Mouse (Mus musculus) forebrain, embryonic 16.5 days (tissue): ENCODE results near the gene Banp. TPM values are rescaled to one million over a fixed set of nuclear protein-coding genes. Genes with fewer than 3 reads are reported as not detected.

Experiments
- ATAC-seq: fragments of 200-750 bp; cut with Nextera tagmentation; 2 replicates; pipeline ENCODE4 v1.8.0; 2017; ENCODE audit warnings: mild to moderate bottlenecking, moderate library complexity
- H3K27ac ChIP-seq: fragments of 300-500 bp; sonication (generic); 2 replicates; pipeline ENCODE4 v1.5.1; 2014; ENCODE audit warnings: low read length, control low read depth
- H3K27me3 ChIP-seq: fragments of 300-500 bp; sonication (generic); replicated peaks from 2 replicates; pipeline ENCODE4 v1.6.1; 2014; ENCODE audit warnings: low read length; ENCODE audit not compliant: control insufficient read depth, insufficient read depth
- H3K36me3 ChIP-seq: fragments of 300-500 bp; sonication (generic); 2 replicates; pipeline ENCODE4 v1.6.1; 2014; ENCODE audit not compliant: control insufficient read depth, insufficient read depth
- H3K4me1 ChIP-seq: fragments of 300-500 bp; sonication (generic); replicated peaks from 2 replicates; pipeline ENCODE4 v1.6.1; 2014; ENCODE audit warnings: low read length; ENCODE audit not compliant: control insufficient read depth, insufficient read depth
- H3K4me2 ChIP-seq: fragments of 300-500 bp; sonication (generic); 2 replicates; pipeline ENCODE4 v1.6.1; 2014; ENCODE audit warnings: mild to moderate bottlenecking, low read length, control low read depth
- H3K4me3 ChIP-seq: fragments of 300-500 bp; sonication (generic); replicated peaks from 2 replicates; pipeline ENCODE4 v1.5.1; 2014; ENCODE audit warnings: mild to moderate bottlenecking, low read length, control low read depth
- H3K9ac ChIP-seq: fragments of 300-500 bp; sonication (generic); replicated peaks from 2 replicates; pipeline ENCODE4 v1.6.1; 2014; ENCODE audit warnings: low read depth, low read length, control low read depth
- H3K9me3 ChIP-seq: fragments of 300-500 bp; sonication (generic); 2 replicates; pipeline ENCODE4 v1.6.1; 2016; ENCODE audit warnings: low read length; ENCODE audit not compliant: control insufficient read depth
- WGBS: fragments of 180-500 bp; shearing (Covaris S2); extraction: QIAGEN DNeasy Blood & Tissue Kit; methylation state at CpG from one replicate; pipeline ENCODE4 v1.1.7; 2014; 5-methylcytosine and 5-hydroxymethylcytosine counted together
- polyA plus RNA-seq: library from polyadenylated mRNA; unstranded; fragments of >200 nt; fragmentation: Nextera tagmentation; extraction: Ambion mirVana; gene quantifications from 2 replicates; pipeline ENCODE4 v1.2.1, GENCODE M21; 2015

The Banp gene
- polyA plus RNA-seq, 1 experiment from 2014 or later, result 68.4 TPM

DNA sequence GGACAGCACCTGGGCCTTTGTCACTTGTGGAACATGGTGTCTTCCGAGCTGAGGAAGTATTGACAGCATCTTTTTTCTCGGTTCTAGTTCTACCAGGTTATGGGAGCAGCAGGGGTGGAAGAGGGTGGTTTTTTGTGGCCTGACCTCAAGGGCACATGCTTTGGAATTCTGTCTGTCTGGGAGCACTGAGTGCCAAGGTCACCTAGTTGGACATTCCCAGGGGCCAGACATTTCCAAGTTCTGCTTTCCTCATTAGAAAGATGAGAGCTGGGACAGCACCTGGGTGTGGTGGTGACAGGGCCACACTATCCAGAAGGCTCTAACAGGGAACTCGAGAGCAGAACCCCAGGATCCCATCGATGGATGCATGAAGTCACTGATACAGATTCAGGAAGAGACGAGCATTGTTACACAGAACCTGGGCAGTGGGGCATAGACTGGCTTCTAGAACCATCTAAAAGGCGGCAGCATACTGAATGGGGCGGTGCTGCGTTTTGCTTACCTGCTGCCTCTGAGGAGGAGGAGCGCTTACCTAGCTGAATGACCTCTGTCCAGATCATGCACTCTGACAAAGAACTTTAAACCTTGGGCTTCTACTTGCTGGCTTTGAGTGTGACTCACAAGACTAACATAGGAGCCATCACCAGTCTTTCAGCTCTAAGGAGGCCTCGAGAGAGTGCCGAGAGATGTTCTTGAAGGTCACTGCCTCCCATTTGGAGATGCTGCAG, 31.4 kb downstream of the Banp start:
- Histone ChIP-seq H3K36me3 (peaks cover 4% of the 10 kb centered on the region), H3K4me2 (no peak overlapping the region), H3K9me3 (no peaks in the 10 kb centered on the region), H3K9ac (no peak overlapping the region), H3K27ac (no peak overlapping the region), H3K4me3 (no peak overlapping the region), H3K27me3 (no peaks in the 10 kb centered on the region), H3K4me1 (peaks cover 3% of the 10 kb centered on the region)
- 91% methylated on average over 11 of the region's 11 CpGs for WGBS
- ATAC-seq, result no peak

DNA sequence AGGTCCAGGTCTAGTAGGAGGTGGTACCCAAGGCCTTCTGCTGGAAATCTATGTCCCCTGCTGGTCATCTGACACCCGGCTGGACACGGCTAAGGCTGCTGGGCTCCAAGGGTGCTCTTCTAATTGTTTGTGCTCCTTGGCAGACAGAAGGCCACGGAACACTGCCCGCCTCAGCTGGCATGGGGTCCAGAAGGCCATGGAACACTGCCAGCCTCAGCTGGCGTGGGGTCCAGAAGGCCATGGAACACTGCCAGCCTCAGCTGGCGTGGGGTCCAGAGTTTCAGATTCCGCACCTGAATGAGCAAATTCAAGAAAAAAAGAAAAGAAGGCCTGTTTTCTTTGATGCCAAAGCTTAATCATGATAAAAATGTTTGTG, 32.0 kb downstream of the Banp start:
- Histone ChIP-seq H3K9ac (no peak overlapping the region), H3K36me3 (peaks cover 6% of the 10 kb centered on the region), H3K27ac (no peak overlapping the region), H3K4me1 (peaks cover 3% of the 10 kb centered on the region), H3K9me3 (no peaks in the 10 kb centered on the region), H3K4me2 (no peak overlapping the region), H3K27me3 (no peaks in the 10 kb centered on the region), H3K4me3 (no peak overlapping the region)
- 49% methylated on average over 7 of the region's 7 CpGs for WGBS
- ATAC-seq, result no peak

DNA sequence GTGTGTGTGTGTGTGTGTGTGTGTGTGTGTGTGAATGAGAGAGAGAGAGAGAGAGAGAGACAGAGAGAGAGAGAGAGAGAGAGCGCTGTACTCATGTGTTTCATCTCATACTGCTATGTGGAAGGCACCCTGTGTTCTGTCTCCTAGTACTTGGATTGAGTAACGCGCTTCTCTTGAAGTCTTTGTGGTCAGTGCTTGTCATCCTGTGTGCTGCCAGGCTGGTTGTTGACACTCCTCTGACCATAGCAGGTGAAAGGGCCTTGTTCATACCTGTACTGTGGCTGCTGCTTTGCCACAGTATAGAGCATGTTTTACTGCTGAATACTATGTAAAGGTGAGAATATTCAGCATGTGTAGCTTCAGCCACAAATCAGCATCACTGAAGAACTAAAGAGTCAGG, 36.1 kb downstream of the Banp start:
- Histone ChIP-seq H3K4me3 (no peak overlapping the region), H3K4me2 (no peak overlapping the region), H3K9me3 (no peaks in the 10 kb centered on the region), H3K27ac (no peak overlapping the region), H3K27me3 (no peaks in the 10 kb centered on the region), H3K36me3 (peaks cover 3% of the 10 kb centered on the region; the same call in 1 of the 2 replicates), H3K9ac (no peak overlapping the region), H3K4me1 (peaks cover 3% of the 10 kb centered on the region)
- no peak for ATAC-seq
- WGBS, result 97% methylated on average over 3 of the region's 3 CpGs

DNA sequence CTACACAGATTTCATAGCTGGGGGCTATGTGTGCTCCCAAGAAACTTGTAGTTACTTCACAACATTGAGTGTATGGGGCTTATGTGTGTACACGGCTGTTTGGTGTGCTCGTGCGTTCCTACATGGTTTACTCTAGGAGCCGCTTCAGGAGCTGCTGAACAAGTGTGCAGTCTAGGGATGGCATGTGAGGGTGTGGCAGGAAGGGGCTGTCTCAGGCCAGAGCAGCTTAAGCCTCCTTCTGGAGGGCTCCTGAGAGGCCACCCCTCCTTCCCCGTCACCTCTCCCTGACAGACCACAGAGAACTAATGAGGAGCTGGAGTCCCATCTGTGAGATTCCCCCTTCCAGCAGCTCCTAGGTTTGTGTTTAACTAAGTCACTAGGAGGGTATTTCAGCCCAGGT, 38.3 kb downstream of the Banp start:
- Histone ChIP-seq H3K27ac (no peak overlapping the region), H3K9ac (no peak overlapping the region), H3K9me3 (no peaks in the 10 kb centered on the region), H3K4me1 (no peaks in the 10 kb centered on the region), H3K36me3 (peaks cover 8% of the 10 kb centered on the region), H3K27me3 (no peaks in the 10 kb centered on the region), H3K4me3 (no peak overlapping the region), H3K4me2 (no peak overlapping the region)
- WGBS, result 92% methylated on average over 5 of the region's 5 CpGs
- ATAC-seq, result no peak

DNA sequence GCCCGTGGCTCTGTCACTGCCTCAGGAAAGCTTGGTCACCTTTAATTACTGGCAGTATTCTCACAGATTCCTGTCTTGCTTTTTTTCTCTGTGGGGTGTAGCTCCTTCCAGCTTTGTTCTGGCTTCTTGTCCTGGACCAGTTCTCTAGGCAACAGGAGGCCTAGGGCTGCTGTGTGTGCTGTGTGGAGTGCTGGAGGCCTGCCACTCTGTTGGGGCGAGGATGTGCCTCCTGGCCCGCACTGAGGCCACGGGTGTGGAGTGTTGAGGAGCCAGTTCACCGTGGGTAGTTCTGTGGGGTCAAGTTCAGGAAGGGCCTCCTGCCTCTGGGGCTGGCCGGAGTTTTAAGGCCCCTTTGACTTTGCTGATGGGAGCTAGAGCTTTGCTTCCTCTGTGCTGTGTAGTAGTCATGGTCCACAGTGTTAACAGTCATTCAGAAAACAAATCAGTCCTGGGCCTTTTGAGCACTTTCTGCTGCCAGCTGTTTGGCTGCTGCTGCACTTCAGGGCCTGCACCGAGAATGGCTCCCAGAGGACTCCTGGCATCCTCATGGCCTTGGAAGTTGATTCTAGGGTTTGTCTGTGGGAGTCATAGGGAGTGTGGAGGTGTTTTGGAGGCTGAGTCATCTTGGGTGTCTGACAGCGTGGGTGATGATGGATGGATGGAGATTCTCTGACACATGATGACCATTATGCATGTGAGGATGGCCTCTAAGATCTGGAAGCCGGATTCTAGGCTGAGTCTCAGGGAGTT, 41.1 kb downstream of the Banp start:
- H3K4me1 ChIP-seq, result peaks cover 10% of the 10 kb centered on the region
- H3K36me3 ChIP-seq, result peaks cover 8% of the 10 kb centered on the region
- WGBS, result 79% methylated on average over 9 of the region's 9 CpGs
- no peak for ATAC-seq
- H3K4me3 ChIP-seq, result no peak overlapping the region
- H3K9ac ChIP-seq, result no peak overlapping the region
- no peaks in the 10 kb centered on the region for H3K9me3 ChIP-seq
- H3K27me3 ChIP-seq, result no peaks in the 10 kb centered on the region
- H3K4me2 ChIP-seq, result no peak overlapping the region
- H3K27ac ChIP-seq, result no peak overlapping the region

DNA sequence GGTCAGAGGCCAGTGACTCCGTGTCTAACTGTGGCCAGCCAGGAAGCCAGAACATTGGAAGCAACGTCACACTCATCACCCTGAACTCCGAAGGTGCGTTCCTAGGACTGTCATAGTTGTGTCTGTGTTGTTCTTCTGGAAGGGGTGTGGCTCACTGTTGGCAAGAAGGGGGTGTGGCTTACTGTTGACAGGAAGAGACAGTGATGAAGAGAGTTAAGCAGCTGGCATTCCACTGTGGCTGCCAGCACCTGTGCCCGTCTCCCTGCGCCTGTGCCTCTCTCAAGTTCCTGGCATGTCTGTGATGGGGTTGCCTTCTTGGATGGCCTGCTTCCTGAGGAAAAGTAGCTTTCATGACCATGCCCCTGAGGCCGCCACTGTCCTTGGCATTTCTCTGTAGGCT, 42.1 kb downstream of the Banp start:
- Histone ChIP-seq H3K36me3 (peaks cover 6% of the 10 kb centered on the region), H3K4me1 (peaks cover 10% of the 10 kb centered on the region), H3K27me3 (no peaks in the 10 kb centered on the region), H3K4me2 (no peak overlapping the region), H3K4me3 (no peak overlapping the region), H3K9ac (no peak overlapping the region), H3K27ac (no peak overlapping the region), H3K9me3 (no peaks in the 10 kb centered on the region)
- no peak for ATAC-seq
- 87% methylated on average over 7 of the region's 7 CpGs for WGBS

DNA sequence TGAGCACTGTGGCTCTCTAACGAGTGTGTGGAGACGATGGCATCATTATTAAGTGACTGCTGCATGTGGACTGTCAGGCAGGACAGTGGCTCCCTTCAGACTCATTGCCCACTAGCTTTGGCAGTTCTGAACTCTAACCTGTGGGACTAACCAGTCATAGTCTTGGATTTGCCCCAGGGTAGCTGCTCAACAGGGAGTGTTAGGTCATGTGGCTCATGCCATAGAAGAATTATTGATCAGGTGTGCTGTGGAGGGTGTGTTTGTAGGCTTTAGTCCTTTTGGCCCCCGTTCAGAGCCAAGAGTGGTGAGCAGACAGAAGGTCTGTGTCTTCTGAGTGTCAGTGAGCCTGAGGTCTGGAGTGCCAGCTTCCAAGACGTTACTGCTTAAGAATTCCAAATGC, 43.4 kb downstream of the Banp start:
- peaks cover 16% of the 10 kb centered on the region for H3K36me3 ChIP-seq
- no peak overlapping the region for H3K4me2 ChIP-seq
- no peak overlapping the region for H3K9ac ChIP-seq
- ATAC-seq, result no peak
- 78% methylated on average over 4 of the region's 4 CpGs for WGBS
- peaks cover 10% of the 10 kb centered on the region for H3K4me1 ChIP-seq
- no peaks in the 10 kb centered on the region for H3K9me3 ChIP-seq
- H3K4me3 ChIP-seq, result no peak overlapping the region
- H3K27me3 ChIP-seq, result no peaks in the 10 kb centered on the region
- H3K27ac ChIP-seq, result no peak overlapping the region

DNA sequence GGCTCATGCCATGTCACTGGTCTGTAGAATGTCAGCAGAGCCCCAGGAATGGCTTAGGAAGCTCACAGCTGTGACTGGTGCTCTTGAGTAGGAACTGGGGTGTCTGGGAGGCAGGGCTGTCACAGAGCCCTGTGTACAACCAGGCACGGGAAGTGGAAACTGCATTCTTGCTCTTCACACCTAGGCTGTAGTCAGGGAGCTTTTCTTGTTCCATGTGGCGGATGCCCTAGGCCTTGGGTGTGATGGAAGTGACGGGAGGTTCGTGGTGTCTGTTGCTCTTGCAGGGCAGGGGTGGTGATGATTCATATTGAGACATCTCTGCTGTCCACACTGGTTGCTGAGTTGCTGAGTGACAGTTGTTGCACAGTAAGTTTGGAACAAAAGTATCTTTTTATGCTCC, 45.6 kb downstream of the Banp start:
- Histone ChIP-seq H3K9ac (no peak overlapping the region), H3K4me1 (peaks cover 10% of the 10 kb centered on the region), H3K27me3 (no peaks in the 10 kb centered on the region), H3K36me3 (peaks cover 17% of the 10 kb centered on the region), H3K4me2 (no peak overlapping the region), H3K9me3 (no peaks in the 10 kb centered on the region), H3K27ac (no peak overlapping the region), H3K4me3 (no peak overlapping the region)
- WGBS, result 89% methylated on average over 4 of the region's 4 CpGs
- no peak for ATAC-seq

DNA sequence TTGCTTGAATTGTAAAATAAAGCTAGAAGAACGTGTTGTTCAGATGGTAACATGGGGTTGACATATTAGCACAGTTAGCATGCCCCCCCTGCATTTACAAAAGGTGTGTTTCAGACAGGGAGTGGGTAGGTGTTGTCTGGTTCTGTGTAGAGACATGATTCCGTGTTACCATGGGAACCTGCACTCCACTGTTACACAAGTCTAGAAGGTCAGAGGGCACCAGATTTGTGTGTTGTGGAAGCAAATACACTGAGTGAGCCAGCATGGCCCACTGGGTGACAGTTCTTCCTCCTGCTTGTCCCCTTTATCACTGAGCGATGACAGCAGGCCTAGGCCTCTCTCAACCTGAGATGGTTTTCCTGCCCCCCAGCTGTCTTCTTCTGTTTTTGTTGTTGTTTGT, 46.3 kb downstream of the Banp start:
- Histone ChIP-seq H3K4me3 (no peak overlapping the region), H3K36me3 (peaks cover 17% of the 10 kb centered on the region), H3K9ac (no peak overlapping the region), H3K4me1 (peaks cover 10% of the 10 kb centered on the region), H3K27me3 (no peaks in the 10 kb centered on the region), H3K27ac (no peak overlapping the region), H3K9me3 (no peaks in the 10 kb centered on the region), H3K4me2 (no peak overlapping the region)
- 93% methylated on average over 3 of the region's 3 CpGs for WGBS
- ATAC-seq, result no peak
